Mouse (Mus musculus) layer of hippocampus, adult 2 months (tissue): Measurements from ENCODE around the gene Slc7a6. TPM values are rescaled to one million over a fixed set of nuclear protein-coding genes. Genes with fewer than 3 reads are reported as not detected.

Source experiments
- DNase-seq, 2 experiments: peaks; one replicate each; pipeline ENCODE4 v3.0.0; 2022; ENCODE audit warnings: low spot score in 2 of 2
- H3K27ac ChIP-seq: fragments of 200-600 bp; 2 replicates; pipeline ENCODE4 v1.8.1; 2022
- H3K4me3 ChIP-seq: fragments of 200-600 bp; 2 replicates; pipeline ENCODE4 v1.8.1; 2022; ENCODE audit warnings: mild to moderate bottlenecking
- CTCF ChIP-seq: fragments of 200-600 bp; conservative IDR thresholded peaks from 2 replicates; pipeline ENCODE4 v1.8.1; 2022; ENCODE audit warnings: antibody characterized with exemption, mild to moderate bottlenecking, moderate library complexity
- total RNA-seq, 2 experiments: library from RNA; stranded (reverse); gene quantifications; 2 replicates each; pipeline ENCODE4 v1.2.3; 2021

The Slc7a6 gene
- total RNA-seq, 2 experiments from 2014 or later: 24.6 to 26.7 TPM

DNA sequence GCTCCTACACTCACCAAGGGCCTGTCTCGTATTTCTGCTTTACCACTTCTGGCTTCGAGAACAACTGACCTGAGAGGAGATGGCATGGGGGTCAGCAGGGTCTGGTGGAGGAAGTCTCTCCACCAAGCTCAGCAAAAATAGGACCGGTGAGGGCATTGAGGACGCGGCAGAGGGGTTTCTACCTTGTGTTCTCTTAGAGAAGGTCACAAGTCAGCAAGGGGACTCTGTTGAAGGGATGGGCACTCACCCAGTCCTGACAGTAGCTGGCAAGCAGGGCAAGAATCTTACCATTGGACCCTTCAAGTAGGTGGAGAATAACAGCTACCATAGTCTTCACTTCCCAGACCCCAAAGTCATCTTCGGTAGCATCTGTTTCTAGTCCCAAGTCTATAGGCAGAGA is 34.7 kb upstream of the Slc7a6 start:
- DNase-seq: no peak
- TF ChIP-seq CTCF: no peak
- Histone ChIP-seq H3K27ac (no peak overlapping the region), H3K4me3 (no peak overlapping the region)

- Histone ChIP-seq H3K4me3 (no peak overlapping the region), H3K27ac (no peak overlapping the region)
- no peak for TF ChIP-seq CTCF
- no peak for DNase-seq
Observed at GRCm38 (mm10) chr8:106134751-106135571, 33.7 kb upstream of the Slc7a6 start.

DNA sequence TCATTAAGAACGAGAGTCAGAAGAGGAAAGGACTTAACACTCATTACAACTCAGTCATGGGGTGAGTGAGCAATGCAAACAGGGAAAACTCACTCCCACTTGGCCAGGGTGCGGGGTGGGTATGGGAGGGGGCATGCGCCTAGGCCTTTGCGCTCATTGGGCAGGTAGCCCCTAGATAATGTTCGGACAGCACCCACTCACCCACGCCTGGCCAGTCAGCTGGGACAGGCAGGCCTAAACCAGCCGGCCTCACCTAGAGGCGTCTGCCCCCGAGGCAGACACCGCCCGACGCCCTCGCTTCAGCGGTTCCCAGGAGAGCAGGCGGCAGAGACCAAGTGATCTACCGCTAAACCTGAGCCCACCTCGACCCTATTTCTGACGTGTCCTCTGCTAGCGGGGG is 33.0 kb upstream of the Slc7a6 start:
- DNase-seq: no peak
- Histone ChIP-seq H3K4me3 (no peak overlapping the region), H3K27ac (no peak overlapping the region)
- no peak for TF ChIP-seq CTCF

DNA sequence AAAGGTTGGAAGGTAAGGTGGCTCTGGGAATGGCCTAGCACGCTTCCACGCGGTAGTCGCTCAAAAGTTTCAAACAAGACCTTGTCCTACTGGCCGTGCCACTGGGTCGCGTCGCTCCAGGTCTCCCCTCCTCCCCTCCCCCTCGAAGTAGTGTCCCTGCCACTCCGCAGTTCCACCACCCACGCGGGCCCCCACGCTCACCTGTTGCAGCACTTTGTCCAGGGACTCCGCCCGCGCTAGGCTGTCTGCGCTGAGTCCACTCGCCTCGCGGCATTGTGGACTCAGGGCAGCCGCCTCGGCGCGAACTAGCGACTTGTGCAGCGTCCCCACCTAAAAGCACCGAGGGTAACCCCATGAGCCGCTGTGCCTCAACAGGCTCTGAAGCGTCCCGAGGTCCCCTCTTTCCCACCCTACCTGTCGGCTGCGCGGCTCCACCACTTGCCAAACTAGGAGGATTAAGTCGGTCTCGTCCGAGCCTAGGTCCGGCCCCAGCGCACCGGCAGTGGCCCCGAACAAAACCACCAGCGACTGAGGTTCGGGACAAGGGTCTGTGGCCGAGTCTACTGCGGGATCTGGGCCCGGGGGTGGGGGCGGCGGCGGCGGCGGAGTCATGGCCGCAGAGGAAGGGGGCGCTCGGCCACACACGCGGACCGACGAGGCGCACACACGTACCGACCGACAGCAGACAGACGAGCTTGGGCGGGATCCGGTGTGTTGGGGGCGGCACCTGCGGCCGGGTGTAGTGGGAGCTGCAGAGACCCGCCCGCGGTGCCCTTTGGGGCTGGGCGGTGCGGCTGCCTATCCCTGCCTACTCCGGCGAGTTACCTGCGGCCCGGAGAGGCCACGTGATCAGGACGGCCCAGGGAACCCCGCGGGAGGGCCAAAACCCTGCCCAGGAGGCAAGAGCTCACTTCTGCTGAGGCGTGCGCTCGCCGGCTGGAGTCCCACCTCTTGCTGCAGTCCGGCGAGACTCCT is 32.2 kb upstream of the Slc7a6 start, which contains the start of gene Esrp2:
Gene Esrp2, minus strand, starts transcription at position 819 of the 975 bp plus-strand sequence.
- Histone ChIP-seq H3K4me3 (peak within 1 kb of the TSS; percentile 63), H3K27ac (peak within 1 kb of the TSS; percentile 52; the same call in 1 of the 2 replicates)
- DNase-seq: no peak
- TF ChIP-seq CTCF: no peak

- Histone ChIP-seq H3K27ac (0 out of 2 replicates have a peak overlapping the region, but pooled peaks have one; percentile 52), H3K4me3 (peak overlapping the region; percentile 63)
- no peak for TF ChIP-seq CTCF
- DNase-seq: no peak
Observed at GRCm38 (mm10) chr8:106137218-106137905, 31.3 kb upstream of the Slc7a6 start.

GRCm38 (mm10) chr8:106137906-106138477 is 30.7 kb upstream of the Slc7a6 start:
- no peak for TF ChIP-seq CTCF
- DNase-seq: peak in 1 of 2 experiments; percentile 27
- Histone ChIP-seq H3K4me3 (peak overlapping the region; percentile 63), H3K27ac (peak overlapping the region; percentile 52; the same call in 1 of the 2 replicates)

- no peak for TF ChIP-seq CTCF
- no peak for DNase-seq
- Histone ChIP-seq H3K4me3 (peak overlapping the region; percentile 63), H3K27ac (peak overlapping the region; percentile 52; the same call in 1 of the 2 replicates)
Observed at GRCm38 (mm10) chr8:106138616-106139015, 30.0 kb upstream of the Slc7a6 start.

- H3K4me3 ChIP-seq: no peak overlapping the region
- no peak for DNase-seq
- no peak overlapping the region for H3K27ac ChIP-seq
- no peak for TF ChIP-seq CTCF
Observed at GRCm38 (mm10) chr8:106140191-106140590, 28.5 kb upstream of the Slc7a6 start.

- H3K27ac ChIP-seq: no peak overlapping the region
Observed at GRCm38 (mm10) chr8:106140769-106141168, 27.9 kb upstream of the Slc7a6 start.

GRCm38 (mm10) chr8:106145331-106145730 is 23.3 kb upstream of the Slc7a6 start:
- no peak for TF ChIP-seq CTCF
- Histone ChIP-seq H3K27ac (no peak overlapping the region), H3K4me3 (no peak overlapping the region)
- no peak for DNase-seq

More at GRCm38 (mm10) chr8:106140769-106141168, 27.9 kb upstream of the Slc7a6 start:
- no peak overlapping the region for H3K4me3 ChIP-seq
- DNase-seq: peak; percentile 76 to 87
- TF ChIP-seq CTCF: peak; percentile 96

- DNase-seq: no peak
- Histone ChIP-seq H3K4me3 (no peak overlapping the region), H3K27ac (no peak overlapping the region)
- TF ChIP-seq CTCF: no peak
Observed at GRCm38 (mm10) chr8:106146014-106146413, 22.6 kb upstream of the Slc7a6 start.
